Mouse (Mus musculus) MEL (cell line): ENCODE results near the gene Mtmr4. TPM values are rescaled to one million over a fixed set of nuclear protein-coding genes. Genes with fewer than 3 reads are reported as not detected.

Source experiments
- DNase-seq: peaks from one replicate; pipeline ENCODE4 v3.0.0; 2011; ENCODE audit warnings: low read depth, low spot score
- H3K27ac ChIP-seq: 2 replicates; pipeline ENCODE4 v1.5.1; 2012; ENCODE audit warnings: low read depth, mild to moderate bottlenecking, control low read depth, low read length, moderate library complexity; ENCODE audit not compliant: control insufficient read depth
- H3K27me3 ChIP-seq, 2 experiments: fragments of 150-350 bp in 1 of 2; sonication (generic) in 1 of 2; 2 replicates each; pipeline ENCODE4 v1.6.1; 2012; ENCODE audit warnings: low read length in 2 of 2, mild to moderate bottlenecking in 2 of 2, improper control_type of control experiment in 1 of 2, moderate library complexity in 1 of 2; ENCODE audit not compliant: insufficient read depth in 2 of 2, control insufficient read depth in 1 of 2
- H3K36me3 ChIP-seq, 2 experiments: 2 replicates each; pipeline ENCODE4 v1.6.1; 2012 to 2014; ENCODE audit warnings: low read length in 2 of 2, improper control_type of control experiment in 1 of 2, inconsistent platforms in 1 of 2, mild to moderate bottlenecking in 1 of 2; ENCODE audit not compliant: insufficient read depth in 2 of 2, control insufficient read depth in 1 of 2
- H3K4me1 ChIP-seq, 2 experiments: fragments of 150-350 bp in 1 of 2; sonication (generic) in 1 of 2; 2 replicates each; pipeline ENCODE4 v1.6.1; 2012; ENCODE audit warnings: low read length in 2 of 2, improper control_type of control experiment in 1 of 2, mild to moderate bottlenecking in 1 of 2; ENCODE audit not compliant: insufficient read depth in 2 of 2, control insufficient read depth in 1 of 2
- H3K4me3 ChIP-seq, 2 experiments: fragments of 150-350 bp in 1 of 2; sonication (generic) in 1 of 2; 2 replicates each; pipeline ENCODE4 v1.5.1; 2012; ENCODE audit warnings: low read depth in 2 of 2, low read length in 2 of 2, mild to moderate bottlenecking in 2 of 2, moderate library complexity in 2 of 2, control low read depth in 1 of 2, improper control_type of control experiment in 1 of 2; ENCODE audit not compliant: control insufficient read depth in 1 of 2, insufficient read depth in 1 of 2
- H3K79me2 ChIP-seq: 2 replicates; pipeline ENCODE4 v1.6.1; 2012; ENCODE audit warnings: mild to moderate bottlenecking, low read length, moderate library complexity; ENCODE audit not compliant: control insufficient read depth, poor library complexity, insufficient read depth
- H3K9ac ChIP-seq: 2 replicates; pipeline ENCODE4 v1.6.1; 2012; ENCODE audit warnings: low read depth, mild to moderate bottlenecking, control low read depth, low read length, moderate library complexity; ENCODE audit not compliant: control insufficient read depth, poor library complexity, severe bottlenecking
- H3K9me3 ChIP-seq: fragments of 150-350 bp; sonication (generic); replicated peaks from 2 replicates; pipeline ENCODE4 v1.6.1; 2012; ENCODE audit warnings: mild to moderate bottlenecking, low read length, improper control_type of control experiment, moderate library complexity; ENCODE audit not compliant: insufficient read depth
- BHLHE40 ChIP-seq: IDR thresholded peaks from 2 replicates; pipeline ENCODE4 v1.6.1; 2012; ENCODE audit warnings: low read depth, mild to moderate bottlenecking, inconsistent platforms, low read length, improper control_type of control experiment, borderline replicate concordance
- ELF1 ChIP-seq: IDR thresholded peaks from 2 replicates; pipeline ENCODE4 v1.6.1; 2014; ENCODE audit warnings: low read depth, mild to moderate bottlenecking, inconsistent platforms, low read length, improper control_type of control experiment, moderate library complexity
- ETS1 ChIP-seq: IDR thresholded peaks from 2 replicates; pipeline ENCODE4 v1.6.1; 2012; ENCODE audit warnings: low read depth, mild to moderate bottlenecking, inconsistent platforms, low read length, improper control_type of control experiment, moderate library complexity
- GABPA ChIP-seq: IDR thresholded peaks from 2 replicates; pipeline ENCODE4 v1.6.1; 2012; ENCODE audit warnings: low read depth, mild to moderate bottlenecking, inconsistent platforms, low read length, improper control_type of control experiment, moderate library complexity
- GATA1 ChIP-seq: IDR thresholded peaks from 2 replicates; pipeline ENCODE4 v1.6.1; 2011; ENCODE audit warnings: low read depth, low read length, improper control_type of control experiment
- KAT2A ChIP-seq: conservative IDR thresholded peaks from 2 replicates; pipeline ENCODE4 v1.6.1; 2012; ENCODE audit warnings: low read depth, low read length, improper control_type of control experiment, inconsistent platforms
- MAX ChIP-seq: IDR thresholded peaks from 2 replicates; pipeline ENCODE4 v1.6.1; 2011; ENCODE audit warnings: low read length, improper control_type of control experiment
- MAZ ChIP-seq: IDR thresholded peaks from 2 replicates; pipeline ENCODE4 v1.6.1; 2012; ENCODE audit warnings: low read depth, mild to moderate bottlenecking, inconsistent platforms, low read length, improper control_type of control experiment
- MEF2A ChIP-seq: IDR thresholded peaks from 2 replicates; pipeline ENCODE4 v1.6.1; 2014; ENCODE audit warnings: low read depth, mild to moderate bottlenecking, inconsistent platforms, low read length, improper control_type of control experiment; ENCODE audit not compliant: poor library complexity, insufficient replicate concordance, severe bottlenecking; ENCODE audit errors: extremely low read depth
- MXI1 ChIP-seq: IDR thresholded peaks from 2 replicates; pipeline ENCODE4 v1.6.1; 2011; ENCODE audit warnings: mild to moderate bottlenecking, low read depth, low read length, improper control_type of control experiment
- MYC ChIP-seq: IDR thresholded peaks from 2 replicates; pipeline ENCODE4 v1.6.1; 2011; ENCODE audit warnings: low read depth, mild to moderate bottlenecking, low read length, improper control_type of control experiment, moderate library complexity
- NELFE ChIP-seq: IDR thresholded peaks from 2 replicates; pipeline ENCODE4 v1.6.1; 2011; ENCODE audit warnings: low read depth, low read length, improper control_type of control experiment
- POLR2A ChIP-seq, 2 experiments: IDR thresholded peaks; 2 replicates each; pipeline ENCODE4 v1.6.1; 2011 to 2012; ENCODE audit warnings: low read length in 2 of 2, mild to moderate bottlenecking in 2 of 2, control low read depth in 1 of 2, improper control_type of control experiment in 1 of 2, low read depth in 1 of 2, moderate library complexity in 1 of 2; ENCODE audit not compliant: control insufficient read depth in 1 of 2, insufficient read depth in 1 of 2, poor library complexity in 1 of 2
- POLR2AphosphoS2 ChIP-seq: IDR thresholded peaks from 2 replicates; pipeline ENCODE4 v1.6.1; 2011; ENCODE audit warnings: low read length, improper control_type of control experiment
- POLR2AphosphoS5 ChIP-seq: IDR thresholded peaks from 2 replicates; pipeline ENCODE4 v1.6.1; 2012; ENCODE audit warnings: low read depth, borderline replicate concordance, mild to moderate bottlenecking, inconsistent platforms, low read length, moderate library complexity, mixed read lengths
- RAD21 ChIP-seq: IDR thresholded peaks from 2 replicates; pipeline ENCODE4 v1.6.1; 2011; ENCODE audit warnings: mild to moderate bottlenecking, low read depth, low read length, improper control_type of control experiment
- RCOR1 ChIP-seq: IDR thresholded peaks from 2 replicates; pipeline ENCODE4 v1.6.1; 2012; ENCODE audit warnings: low read depth, mild to moderate bottlenecking, inconsistent platforms, low read length, improper control_type of control experiment
- SMC3 ChIP-seq: IDR thresholded peaks from 2 replicates; pipeline ENCODE4 v1.6.1; 2011; ENCODE audit warnings: low read depth, low read length, improper control_type of control experiment
- TAL1 ChIP-seq: IDR thresholded peaks from 2 replicates; pipeline ENCODE4 v1.6.1; 2012; ENCODE audit warnings: mild to moderate bottlenecking, inconsistent platforms, low read length, moderate library complexity, mixed read lengths
- TBP ChIP-seq: IDR thresholded peaks from 2 replicates; pipeline ENCODE4 v1.8.0; 2011; ENCODE audit warnings: low read depth, low read length, improper control_type of control experiment
- TCF12 ChIP-seq: IDR thresholded peaks from 2 replicates; pipeline ENCODE4 v1.6.1; 2014; ENCODE audit warnings: low read depth, mild to moderate bottlenecking, inconsistent platforms, low read length, improper control_type of control experiment, moderate library complexity
- USF2 ChIP-seq, 2 experiments: IDR thresholded peaks; 2 replicates each; pipeline ENCODE4 v1.6.1; 2011 to 2012; ENCODE audit warnings: improper control_type of control experiment in 2 of 2, low read length in 2 of 2, borderline replicate concordance in 1 of 2, inconsistent platforms in 1 of 2, low read depth in 1 of 2, mild to moderate bottlenecking in 1 of 2; ENCODE audit not compliant: insufficient read depth in 1 of 2
- ZMIZ1 ChIP-seq: IDR thresholded peaks from 2 replicates; pipeline ENCODE4 v1.6.1; 2012; ENCODE audit warnings: low read depth, mild to moderate bottlenecking, inconsistent platforms, low read length, improper control_type of control experiment, moderate library complexity
- polyA plus RNA-seq, 2 experiments: library from polyadenylated mRNA; stranded (reverse) in 1 of 2; unstranded in 1 of 2; fragments of >175 nt in 1 of 2; fragments of >200 nt in 1 of 2; gene quantifications; 2 replicates each; pipeline versions ENCODE4 v1.2.1 to v1.2.4; 2012; ENCODE audit warnings: low replicate concordance in 2 of 2, low read depth in 1 of 2; ENCODE audit not compliant: insufficient read length in 2 of 2, insufficient read depth in 1 of 2, missing spikeins in 1 of 2
- total RNA-seq: library from RNA; depleted of rRNA; stranded (reverse); fragments of 300-350 nt; gene quantifications from 2 replicates; pipeline ENCODE4 v1.2.3, GENCODE M21; 2012

Gene Mtmr4
- total and polyA plus RNA-seq, 3 experiments, result 25.9 to 32.4 TPM; not detected in 1

- H3K4me3 ChIP-seq, result peak overlapping the region; percentile 59 to 64
- TF ChIP-seq ZMIZ1 (no peak), MYC (0 out of 2 replicates have a peak, but pooled peaks have one; percentile 29)
- peak overlapping the region; percentile 65 for H3K9ac ChIP-seq
- H3K9me3 ChIP-seq, result no peaks in the 10 kb centered on the region
- H3K79me2 ChIP-seq, result peaks cover 18% of the 10 kb centered on the region
- peaks cover 6 to 11% of the 10 kb centered on the region in 2 experiments for H3K27me3 ChIP-seq
- peaks cover 0 to 16% of the 10 kb centered on the region in 2 experiments; a peak in 2 of 4 replicates for H3K36me3 ChIP-seq
- H3K4me1 ChIP-seq, result peaks cover 3 to 7% of the 10 kb centered on the region in 2 experiments; a peak in 3 of 4 replicates
- H3K27ac ChIP-seq, result peak overlapping the region; percentile 57
- peak; percentile 52 for DNase-seq
These were observed 72.0 kb downstream of the Mtmr4 start for GRCm38 (mm10) chr11:87663948-87664347.

DNA sequence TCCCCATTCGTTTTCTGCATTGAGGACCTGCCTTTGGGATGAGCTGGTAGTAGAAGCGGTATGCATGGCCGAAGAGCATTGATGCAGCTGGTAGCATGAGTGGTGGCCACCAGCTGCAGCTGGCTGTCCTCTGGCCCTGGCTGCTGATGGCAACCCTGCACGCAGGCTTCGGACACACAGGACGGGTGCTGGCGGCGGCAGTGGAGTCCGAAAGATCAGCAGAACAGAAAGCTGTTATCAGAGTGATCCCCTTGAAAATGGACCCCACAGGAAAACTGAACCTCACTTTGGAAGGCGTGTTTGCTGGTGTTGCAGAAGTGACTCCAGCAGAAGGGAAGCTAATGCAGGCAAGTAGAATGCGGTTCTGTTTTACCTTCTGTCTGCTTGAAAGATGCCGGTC, 72.6 kb downstream of the Mtmr4 start:
- peak; percentile 74 for DNase-seq
- H3K79me2 ChIP-seq, result peaks cover 18% of the 10 kb centered on the region
- H3K9ac ChIP-seq, result peak overlapping the region; percentile 65
- H3K9me3 ChIP-seq, result no peaks in the 10 kb centered on the region
- H3K4me1 ChIP-seq, result peaks cover 3 to 7% of the 10 kb centered on the region in 2 experiments; a peak in 3 of 4 replicates
- peak overlapping the region; percentile 59 to 64 for H3K4me3 ChIP-seq
- TF ChIP-seq NELFE (peak; percentile 44), MEF2A (no peak), TBP (peak; percentile 56; the same call in 1 of the 2 replicates), POLR2AphosphoS5 (no peak), MYC (no peak), MAZ (no peak), BHLHE40 (no peak), MXI1 (no peak; the same call in 1 of the 2 replicates), ELF1 (no peak), POLR2A (IDR thresholded peaks at IDR 0.05; ENCODE audit: control insufficient read depth in 1 of 2, insufficient read depth in 1 of 2, low read depth in 1 of 2, low read length in 2 of 2, poor library complexity in 1 of 2) (peak; percentile 41 to 61; a peak in 1 of 4 replicates), SMC3 (peak; percentile 6; the same call in 1 of the 2 replicates), MAX (peak; percentile 32; the same call in 1 of the 2 replicates)
- peaks cover 6 to 11% of the 10 kb centered on the region in 2 experiments for H3K27me3 ChIP-seq
- H3K27ac ChIP-seq, result peak overlapping the region; percentile 57
- peaks cover 0 to 16% of the 10 kb centered on the region in 2 experiments; a peak in 2 of 4 replicates for H3K36me3 ChIP-seq

DNA sequence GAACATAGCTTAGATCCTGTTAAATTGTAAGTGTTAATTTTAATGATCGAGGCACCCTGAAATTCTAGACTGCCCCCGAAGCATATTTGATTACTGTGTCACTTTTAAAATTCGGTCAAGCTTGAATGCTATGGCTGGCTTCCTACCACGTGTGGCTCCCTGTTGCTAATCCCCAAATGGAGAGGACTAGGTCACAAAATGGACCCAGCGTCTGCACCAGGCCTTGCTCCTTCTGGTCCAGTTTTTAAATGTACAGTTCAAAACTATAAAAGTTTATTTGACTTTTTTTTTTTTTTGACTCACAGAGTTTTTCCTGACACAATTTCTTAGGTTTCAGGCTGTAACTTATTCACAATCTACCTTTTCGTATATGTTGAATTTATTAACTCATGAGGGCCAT, 73.3 kb downstream of the Mtmr4 start:
- peaks cover 18% of the 10 kb centered on the region for H3K79me2 ChIP-seq
- DNase-seq, result peak; percentile 80
- peak overlapping the region; percentile 64 for H3K9ac ChIP-seq
- H3K27ac ChIP-seq, result peak overlapping the region; percentile 74
- H3K4me3 ChIP-seq, result peak overlapping the region; percentile 28 to 64
- peaks cover 0 to 16% of the 10 kb centered on the region in 2 experiments; a peak in 2 of 4 replicates for H3K36me3 ChIP-seq
- H3K9me3 ChIP-seq, result no peaks in the 10 kb centered on the region
- H3K27me3 ChIP-seq, result peaks cover 6 to 11% of the 10 kb centered on the region in 2 experiments; a peak in 3 of 4 replicates
- peaks cover 3 to 7% of the 10 kb centered on the region in 2 experiments; a peak in 3 of 4 replicates for H3K4me1 ChIP-seq
- TF ChIP-seq POLR2AphosphoS5, result no peak
- TF ChIP-seq MYC, result peak; percentile 91
- TF ChIP-seq GATA1, result no peak
- TF ChIP-seq MXI1, result peak; percentile 82
- no peak for TF ChIP-seq RCOR1
- no peak for TF ChIP-seq BHLHE40
- TF ChIP-seq GABPA, result no peak
- TF ChIP-seq SMC3, result no peak
- TF ChIP-seq TBP, result peak; percentile 49; the same call in 1 of the 2 replicates
- no peak for TF ChIP-seq MEF2A
- TF ChIP-seq ETS1, result no peak
- TF ChIP-seq KAT2A, result no peak
- TF ChIP-seq USF2 (IDR thresholded peaks at IDR 0.05; ENCODE audit: borderline replicate concordance in 1 of 2, insufficient read depth in 1 of 2, low read depth in 1 of 2, low read length in 2 of 2), result no peak
- TF ChIP-seq RAD21, result no peak
- TF ChIP-seq TAL1, result no peak
- TF ChIP-seq POLR2AphosphoS2, result no peak
- TF ChIP-seq TCF12, result no peak
